Mouse (Mus musculus) left cerebral cortex, postnatal 25 days (tissue): Measurements from ENCODE around the gene Pde4d. TPM values are rescaled to one million over a fixed set of nuclear protein-coding genes. Genes with fewer than 3 reads are reported as not detected.
A peak's percentile ranks its signal among the peaks of the same experiment; 100 is the strongest.

Source experiments
- DNase-seq, 2 experiments: peaks; one replicate each; pipeline ENCODE4 v3.0.0; 2022; ENCODE audit warnings: low spot score in 2 of 2, mixed read lengths in 1 of 2
- intact Hi-C: fragments of 180-260 bp; cut with DNase I; formaldehyde crosslinking; loops from one replicate; pipeline ENCODE4 v1.15.1; 2025
- total RNA-seq, 2 experiments: library from RNA; stranded (reverse); gene quantifications; 2 replicates each; pipeline ENCODE4 v1.2.3; 2021

Pde4d gene
- total RNA-seq, 2 experiments from 2014 or later, result 108 to 116 TPM

DNA sequence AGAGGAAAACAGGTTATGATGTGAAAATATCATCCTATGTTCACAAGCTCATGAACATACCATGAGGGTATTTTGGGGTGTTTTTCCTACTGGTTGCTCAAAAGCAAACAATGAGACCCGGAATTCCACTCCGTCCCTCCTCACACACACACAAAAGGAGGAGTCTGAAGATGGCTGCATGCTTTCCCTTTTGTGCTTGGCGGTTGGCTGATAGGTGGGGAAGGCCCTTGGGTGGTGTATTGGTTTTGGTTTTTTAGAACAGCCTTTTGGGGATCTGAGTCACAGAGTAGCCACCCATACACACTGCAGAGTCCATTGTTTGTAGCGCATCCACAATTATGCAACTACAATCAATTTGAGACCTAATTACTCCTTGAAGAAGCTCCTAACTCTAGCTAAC, 1257.4 kb downstream of the Pde4d start:
- DNase-seq, result no peak
- intact Hi-C loops, result no loop called here

DNA sequence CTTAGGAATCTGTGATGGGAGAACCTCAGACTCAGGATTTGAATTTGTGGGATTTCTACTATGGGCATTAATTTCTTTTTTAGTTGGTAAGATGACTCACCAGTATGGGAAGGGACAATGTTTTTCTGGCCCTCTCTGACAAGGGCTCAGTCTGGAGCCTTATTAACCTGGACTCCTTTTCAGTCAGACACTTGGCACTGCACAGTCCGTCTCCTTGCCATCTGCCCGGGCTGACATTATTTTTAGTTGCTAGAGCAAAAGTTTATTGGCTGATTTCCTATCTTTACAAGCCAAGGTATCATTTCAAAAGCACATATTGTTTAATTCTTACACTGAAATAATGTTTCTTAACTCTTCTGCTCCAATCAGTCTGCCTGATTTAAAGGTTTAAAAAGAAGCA, 1258.6 kb downstream of the Pde4d start:
- intact Hi-C loops, result no loop called here
- DNase-seq, result no peak

DNA sequence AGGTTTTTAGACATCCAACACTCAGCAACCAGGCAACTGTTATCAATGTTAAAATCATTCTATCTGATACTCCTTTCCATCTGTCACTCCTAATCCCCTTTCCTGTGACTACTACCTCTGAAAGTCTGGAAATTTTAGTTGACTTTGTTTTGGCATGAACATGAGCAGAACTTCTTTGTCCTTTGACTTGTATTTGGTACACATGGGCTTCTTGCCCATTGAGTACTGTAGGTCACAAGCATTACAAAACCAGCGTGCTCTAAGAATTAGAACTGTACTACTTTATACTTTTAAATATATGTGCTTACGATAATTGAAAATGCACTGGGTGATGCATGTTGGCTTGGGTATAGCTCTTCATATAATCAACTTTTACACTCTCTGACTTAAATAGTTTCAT, 1264.8 kb downstream of the Pde4d start:
- intact Hi-C loops, result no loop called here
- no peak for DNase-seq

DNA sequence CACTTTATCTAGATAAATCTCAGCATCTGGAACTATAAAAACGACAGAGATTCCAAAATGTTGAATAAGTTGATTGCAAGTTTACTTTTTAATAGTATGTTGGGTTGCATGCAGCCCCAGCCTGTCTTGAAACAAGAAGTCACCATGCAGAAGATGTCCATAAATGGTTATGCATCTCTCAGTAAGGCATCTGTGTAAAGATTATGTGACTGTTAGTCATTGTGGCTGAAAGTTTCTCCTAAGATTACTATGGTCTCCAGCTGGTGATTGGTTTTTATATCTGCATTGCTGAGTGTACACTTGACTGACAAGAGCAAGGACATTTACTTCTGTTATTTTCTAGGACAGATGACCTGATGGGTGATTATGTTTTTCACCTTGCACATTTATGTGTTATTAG, 1265.6 kb downstream of the Pde4d start:
- intact Hi-C loops, result no loop called here

DNA sequence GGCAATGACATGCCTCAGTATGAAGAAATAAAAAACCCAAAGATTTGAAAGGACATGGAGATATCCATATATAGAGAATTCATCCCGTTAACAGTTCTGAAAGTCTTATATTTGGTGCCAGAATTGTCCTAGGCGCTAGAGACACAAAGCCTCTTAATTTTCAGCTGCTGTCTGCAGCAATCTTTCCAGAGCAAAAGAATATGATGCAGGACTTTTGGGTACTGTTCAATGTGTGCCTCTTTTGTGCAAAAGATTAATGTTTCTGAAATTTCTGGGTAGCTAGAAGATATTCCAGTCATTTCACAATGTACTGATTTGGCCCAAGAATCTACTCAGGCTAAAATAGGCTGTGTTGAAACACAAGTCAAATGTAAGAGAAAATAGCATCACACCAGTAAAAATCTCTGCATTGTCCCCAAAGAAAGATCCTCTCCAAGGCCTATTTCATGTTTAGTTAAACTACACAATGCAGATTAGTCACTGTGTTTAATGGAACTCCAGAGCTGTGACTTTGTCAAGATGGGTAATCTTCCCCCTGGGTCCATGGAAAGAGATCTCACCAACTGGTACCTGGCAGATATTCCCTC, 1270.5 kb downstream of the Pde4d start:
- DNase-seq, result peak in 1 of 2 experiments; percentile 74

More for the DNA sequence above, 1265.6 kb downstream of the Pde4d start:
- no peak for DNase-seq

DNA sequence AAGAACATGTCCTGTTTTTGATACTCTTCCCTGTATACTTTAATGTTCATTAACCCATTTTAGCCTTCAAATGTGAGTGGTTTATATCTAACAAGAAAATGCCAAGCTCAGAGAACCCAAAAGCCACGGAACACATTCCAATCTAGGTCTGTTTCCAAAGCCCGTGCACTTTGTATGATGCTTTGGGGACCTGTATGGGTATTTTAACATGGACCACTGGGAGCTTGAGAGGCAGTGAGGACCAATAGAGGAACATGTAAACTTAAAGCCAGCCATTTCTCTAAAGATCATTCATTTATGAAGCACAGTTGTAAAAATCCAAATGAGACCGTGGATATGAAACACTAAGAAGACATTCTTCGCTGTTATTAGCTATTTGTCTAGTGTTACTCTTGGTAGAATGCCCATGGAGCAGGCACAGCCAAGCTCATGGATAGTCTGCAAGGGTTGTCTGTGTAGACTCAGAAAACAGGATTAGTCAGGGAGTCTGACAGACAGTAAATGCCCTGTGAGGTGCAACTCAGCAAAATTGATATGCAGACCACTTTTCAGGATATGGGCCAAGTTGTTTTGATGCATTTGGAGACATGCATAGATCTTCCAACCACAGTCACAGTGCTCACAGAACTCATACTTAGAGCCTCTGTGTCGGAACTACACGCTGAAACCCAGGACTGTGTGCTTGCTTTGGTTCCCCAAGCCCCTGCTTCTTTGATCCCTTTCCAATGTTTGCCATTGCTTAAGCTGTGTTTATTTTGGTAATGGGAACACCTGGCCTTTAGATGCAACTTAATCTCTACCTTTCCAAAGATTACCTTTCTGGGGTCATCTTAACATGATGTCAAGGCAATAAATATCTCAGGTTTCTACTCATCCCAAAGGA, 1272.7 kb downstream of the Pde4d start:
- DNase-seq, result no peak
- intact Hi-C loops, result no loop called here

More for the DNA sequence above, 1270.5 kb downstream of the Pde4d start:
- intact Hi-C loops, result loop anchor here (1.0 kb wide), 1 partner anchor 10 kb away; no protein-coding TSS in a partner anchor

DNA sequence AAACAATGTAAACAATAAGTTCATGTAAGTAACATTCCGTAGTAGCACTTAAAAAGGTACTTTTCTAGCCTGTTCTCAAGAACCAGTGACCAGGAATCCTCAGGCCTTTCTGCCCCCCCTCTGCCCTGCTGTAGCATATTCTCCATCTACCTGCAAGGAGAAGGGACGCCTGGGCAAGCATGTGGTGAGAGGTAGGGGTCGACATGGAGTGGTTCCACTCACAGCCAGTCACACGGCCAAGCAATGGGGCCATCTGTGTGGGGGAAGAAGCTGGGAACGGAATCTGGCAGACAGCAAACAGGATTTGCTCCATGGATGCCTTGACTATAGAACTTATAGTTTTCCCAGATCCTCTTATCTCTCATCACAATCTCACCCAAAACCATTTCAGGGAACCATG, 1277.6 kb downstream of the Pde4d start:
- DNase-seq, result no peak
- intact Hi-C loops, result no loop called here

DNA sequence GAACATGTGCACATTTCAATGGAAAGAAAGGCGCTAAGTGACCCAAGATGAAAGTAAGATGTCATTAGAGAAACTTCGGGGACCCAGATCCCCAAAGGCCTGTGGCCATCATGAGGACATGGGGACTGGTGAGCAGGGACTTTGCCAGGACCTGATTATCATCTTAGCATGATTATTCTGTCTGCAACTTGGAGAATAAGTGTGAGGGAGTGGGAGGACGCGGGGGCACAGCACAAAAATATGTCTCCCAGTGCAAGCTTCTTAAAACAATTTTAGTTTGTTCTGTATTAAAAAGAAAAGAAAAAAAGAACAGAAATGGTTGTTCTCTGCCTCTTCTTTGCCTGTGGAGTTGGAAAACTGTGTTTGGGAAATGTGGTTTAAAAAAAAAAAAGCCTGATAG, 1279.9 kb downstream of the Pde4d start:
- intact Hi-C loops, result loop anchor here (1.0 to 10.0 kb wide), 3 partner anchors 9 to 375 kb away; no protein-coding TSS in a partner anchor
- DNase-seq, result peak; percentile 30 to 84

DNA sequence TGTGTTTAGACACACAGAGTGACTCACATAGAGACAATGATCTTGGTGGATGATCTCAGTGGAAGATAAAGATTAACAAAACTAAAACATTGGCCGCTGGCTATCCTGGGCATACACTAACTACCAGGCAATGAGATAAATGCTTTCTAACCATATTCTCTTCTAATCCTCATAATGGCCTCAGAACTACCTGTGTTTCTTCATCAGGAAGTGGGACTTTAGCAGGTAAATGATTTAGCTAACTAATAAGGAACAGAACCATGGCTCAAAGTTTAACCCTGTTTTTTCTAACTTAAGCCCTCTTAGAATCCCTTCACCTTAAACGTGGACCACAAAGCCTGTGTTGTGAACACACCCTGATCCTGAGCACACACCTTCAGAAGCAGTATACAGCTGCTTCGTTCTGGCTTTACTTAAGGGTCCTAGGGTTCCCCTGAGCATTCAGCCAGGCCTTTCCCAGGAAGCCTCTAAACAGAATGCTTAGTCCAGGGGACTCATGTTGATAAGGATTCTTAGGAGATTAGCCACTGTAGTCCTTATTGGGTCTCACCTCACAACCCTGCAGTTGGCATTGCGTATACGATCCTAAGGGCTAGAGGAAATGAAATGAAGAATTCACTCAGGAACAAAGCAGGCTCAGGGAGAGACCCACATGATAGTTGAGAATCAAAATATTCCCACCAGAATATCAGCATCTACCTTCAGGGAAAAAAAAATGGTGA, 1283.1 kb downstream of the Pde4d start:
- intact Hi-C loops, result loop anchor here (10.0 kb wide), 1 partner anchor 378 kb away; no protein-coding TSS in a partner anchor
- no peak for DNase-seq

DNA sequence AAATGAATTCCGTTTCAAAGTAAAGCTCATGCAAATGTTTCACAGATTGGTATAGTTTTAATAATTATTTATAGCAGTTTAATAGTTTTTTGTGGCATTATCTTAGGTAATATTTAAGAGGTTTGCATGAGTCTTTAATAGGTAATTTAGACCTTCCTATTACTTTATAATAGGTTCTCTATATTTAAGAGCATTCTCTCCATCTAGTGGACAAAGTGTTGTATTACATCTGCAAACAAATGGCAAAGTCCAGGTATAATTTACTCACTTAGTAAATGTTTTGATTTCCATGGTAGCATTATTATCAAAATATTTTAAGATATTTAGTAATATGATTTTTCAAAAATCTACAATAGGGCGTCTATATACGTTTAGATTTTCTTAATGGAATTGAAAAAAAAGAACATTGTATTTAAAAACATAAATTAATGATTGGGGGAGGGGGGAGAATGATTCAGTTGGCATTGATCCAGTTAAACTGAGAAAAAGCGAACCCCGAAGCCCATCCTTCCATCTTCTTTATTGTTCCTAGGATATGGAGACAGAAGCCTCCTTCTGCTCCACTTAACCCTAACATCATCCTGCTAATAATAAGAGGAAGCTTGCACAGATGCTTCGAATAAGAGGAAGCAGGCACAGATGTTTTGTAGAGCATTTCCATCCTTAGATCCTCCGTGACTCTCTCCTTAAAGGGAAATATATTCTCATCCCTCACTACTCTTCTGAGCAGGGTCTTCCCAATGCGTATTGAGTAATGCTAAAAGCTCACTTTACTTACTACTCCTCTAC, 1286.7 kb downstream of the Pde4d start:
- intact Hi-C loops, result loop anchor here (1.0 to 10.0 kb wide), 3 partner anchors 120 to 507 kb away; no protein-coding TSS in a partner anchor
- no peak for DNase-seq

DNA sequence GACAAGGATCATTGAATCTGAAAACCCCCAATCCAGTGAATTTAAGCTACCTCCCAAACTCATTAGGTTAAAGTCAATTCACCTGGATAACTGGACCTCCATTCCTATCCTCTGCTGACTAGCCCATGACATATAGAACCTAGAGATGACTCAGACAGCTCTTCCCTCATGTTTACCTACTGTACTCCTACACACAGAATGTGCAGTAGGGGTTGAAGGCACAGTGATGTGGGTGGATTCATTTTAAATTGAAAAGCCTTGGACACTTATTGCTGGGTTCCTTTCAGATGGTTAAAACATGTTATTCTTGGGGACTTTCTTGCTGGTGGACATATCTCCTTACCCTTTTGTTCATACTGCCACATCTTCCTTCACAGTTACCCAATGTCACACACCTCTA, 1296.7 kb downstream of the Pde4d start:
- DNase-seq, result peak in 1 of 2 experiments; percentile 73
- intact Hi-C loops, result no loop called here

DNA sequence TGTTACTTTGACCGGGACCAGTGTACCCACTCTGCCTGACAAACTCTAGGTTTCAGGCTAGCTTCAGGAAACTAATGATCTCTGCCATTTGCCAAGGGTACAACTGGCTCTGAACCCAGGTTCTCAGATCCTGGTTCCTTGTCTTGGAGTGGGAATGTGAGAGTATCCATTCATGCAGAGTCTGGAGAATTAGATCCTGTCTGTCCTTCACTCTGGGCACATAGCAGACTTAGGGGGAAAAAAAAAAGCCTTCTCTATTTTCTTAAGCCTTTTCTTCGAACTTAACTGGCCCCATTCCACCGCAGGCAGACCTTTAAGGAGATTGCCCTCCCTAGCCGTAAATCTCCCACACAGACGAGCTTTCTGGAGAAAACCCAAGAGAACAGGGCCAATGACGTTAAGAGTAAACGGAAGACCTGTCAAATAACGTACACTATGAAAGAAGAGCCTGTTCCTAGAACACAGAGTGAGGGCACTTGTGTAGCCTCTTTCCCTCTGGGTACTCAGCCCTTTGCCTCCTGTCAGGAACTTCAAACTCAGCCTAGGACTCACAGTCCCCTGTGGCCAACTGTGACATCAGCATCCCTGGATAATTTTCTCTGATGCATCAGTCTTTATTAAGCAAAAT, 1302.6 kb downstream of the Pde4d start:
- no peak for DNase-seq
- intact Hi-C loops, result no loop called here

DNA sequence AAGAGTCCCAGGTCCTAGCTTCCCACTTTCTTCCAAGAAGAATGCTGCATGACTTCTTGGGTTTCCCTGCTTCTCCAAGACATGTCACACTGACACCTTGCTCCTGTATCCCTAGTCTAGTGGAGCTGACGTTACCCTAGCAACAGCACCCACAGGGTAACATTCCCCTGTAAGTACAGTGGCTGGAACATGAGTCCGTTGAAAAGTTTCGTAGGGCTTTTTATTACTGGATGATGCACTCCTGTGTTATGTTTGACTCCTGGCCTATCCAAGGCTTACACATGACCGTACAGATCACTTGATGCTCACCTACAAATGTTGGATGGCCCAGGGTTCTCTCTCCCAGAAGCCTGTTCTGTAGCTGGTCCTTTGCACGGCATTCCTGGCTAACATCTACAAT, 1307.1 kb downstream of the Pde4d start:
- intact Hi-C loops, result loop anchor here (5.0 kb wide), 1 partner anchor 140 kb away; no protein-coding TSS in a partner anchor

DNA sequence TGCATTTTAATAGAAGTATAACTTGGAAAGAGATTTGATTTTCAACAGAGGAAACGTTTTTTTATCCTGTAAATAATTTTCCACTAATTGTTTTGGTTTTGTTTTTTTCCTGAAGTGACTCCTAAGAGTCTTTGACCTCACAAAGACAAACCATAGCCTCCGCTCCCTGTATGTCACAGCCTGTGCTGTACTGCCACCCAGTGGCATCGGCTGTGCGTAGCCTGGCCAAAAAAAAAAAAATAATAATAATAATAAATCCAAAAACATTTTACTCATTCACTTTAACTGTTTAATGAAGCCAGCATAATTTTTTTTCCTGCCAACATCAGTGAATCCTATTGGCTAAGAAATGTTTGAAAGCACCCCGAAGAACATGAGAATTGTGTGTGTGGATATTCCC, 1309.5 kb downstream of the Pde4d start:
- intact Hi-C loops, result loop anchor here (5.0 kb wide), 1 partner anchor 142 kb away; no protein-coding TSS in a partner anchor
- DNase-seq, result no peak

More for the DNA sequence above, 1307.1 kb downstream of the Pde4d start:
- no peak for DNase-seq

DNA sequence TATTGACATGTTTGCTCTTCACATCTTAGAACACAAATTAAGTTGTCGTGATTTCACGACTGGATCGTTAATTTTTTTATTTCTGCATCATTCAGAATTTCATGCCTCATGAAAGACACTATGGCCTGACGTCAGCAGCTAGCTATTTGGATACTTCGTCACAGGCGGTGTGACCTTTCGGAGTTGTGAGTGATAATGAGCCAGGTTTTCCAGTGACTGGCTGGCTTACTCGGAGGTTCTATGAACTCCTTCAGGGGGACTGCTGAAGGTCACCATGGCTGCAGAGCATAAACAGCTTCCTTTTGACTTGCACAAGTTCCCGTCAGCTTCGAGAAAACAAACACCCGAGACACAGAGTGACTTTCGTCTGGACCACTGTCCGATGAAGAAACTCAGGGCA, 1311.3 kb downstream of the Pde4d start:
- intact Hi-C loops, result no loop called here
- no peak for DNase-seq

DNA sequence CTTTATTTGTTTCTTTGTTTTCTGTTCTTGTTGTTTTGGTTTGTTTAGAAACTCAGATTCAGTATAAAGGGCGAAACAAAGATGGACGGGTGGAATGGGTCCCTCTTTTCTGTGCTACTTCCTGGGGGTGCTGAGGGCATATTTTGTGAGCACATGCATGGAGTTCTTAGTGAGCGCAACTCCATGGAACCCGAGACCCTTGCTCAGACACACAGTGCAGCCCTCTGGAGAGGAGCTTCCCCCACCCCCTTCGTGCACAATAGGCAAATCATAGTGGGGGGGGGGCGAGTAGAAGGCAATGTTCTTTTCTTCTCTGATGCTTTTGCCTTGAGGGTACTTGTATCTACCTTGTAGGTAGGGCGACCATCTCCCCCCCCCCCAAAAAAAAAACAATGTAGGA, 1325.0 kb downstream of the Pde4d start:
- no peak for DNase-seq
- intact Hi-C loops, result loop anchor here (5.0 kb wide), 2 partner anchors 243 to 268 kb away; no protein-coding TSS in a partner anchor

DNA sequence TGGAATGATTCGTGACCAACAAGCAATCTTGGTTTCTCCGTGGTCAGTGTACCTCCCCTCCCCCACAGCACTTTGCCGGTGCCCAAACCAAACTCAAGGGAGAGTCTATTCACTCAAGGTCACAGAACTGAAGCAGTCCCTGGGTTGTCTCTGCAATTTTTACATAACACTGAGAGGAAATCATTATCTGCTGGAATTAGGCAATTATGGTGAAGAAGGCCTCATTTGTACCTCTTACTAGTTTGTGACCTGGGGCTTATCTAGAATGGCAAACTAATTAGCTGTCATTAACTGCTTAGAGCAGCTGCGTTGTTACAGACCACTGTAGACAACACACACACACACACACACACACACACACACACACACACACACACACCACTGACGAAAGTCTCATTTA, 1325.4 kb downstream of the Pde4d start:
- no peak for DNase-seq
- intact Hi-C loops, result loop anchor here (5.0 kb wide), 2 partner anchors 242 to 267 kb away; no protein-coding TSS in a partner anchor

DNA sequence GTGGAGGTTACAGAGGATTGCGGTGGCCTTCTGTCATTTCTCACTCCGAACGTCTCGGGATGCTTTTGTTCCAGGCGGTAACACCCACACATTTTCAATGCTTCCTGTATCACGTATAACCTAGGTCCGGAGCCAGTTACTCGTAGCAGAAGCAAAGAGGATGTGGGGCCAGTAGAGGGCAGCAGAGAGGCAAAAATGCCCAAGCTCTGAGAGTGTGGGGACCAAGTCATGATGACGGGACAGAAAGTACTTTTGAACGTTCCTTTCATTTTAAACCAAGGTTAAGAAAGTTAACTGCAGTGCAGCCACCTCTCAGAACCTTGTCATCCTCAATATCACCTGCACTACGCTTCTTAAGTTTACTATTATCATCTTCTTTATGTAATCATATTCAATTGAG, 1326.4 kb downstream of the Pde4d start:
- peak; percentile 87 to 94 for DNase-seq
- intact Hi-C loops, result loop anchor here (1.0 to 5.0 kb wide), 3 partner anchors 131 to 266 kb away; no protein-coding TSS in a partner anchor

DNA sequence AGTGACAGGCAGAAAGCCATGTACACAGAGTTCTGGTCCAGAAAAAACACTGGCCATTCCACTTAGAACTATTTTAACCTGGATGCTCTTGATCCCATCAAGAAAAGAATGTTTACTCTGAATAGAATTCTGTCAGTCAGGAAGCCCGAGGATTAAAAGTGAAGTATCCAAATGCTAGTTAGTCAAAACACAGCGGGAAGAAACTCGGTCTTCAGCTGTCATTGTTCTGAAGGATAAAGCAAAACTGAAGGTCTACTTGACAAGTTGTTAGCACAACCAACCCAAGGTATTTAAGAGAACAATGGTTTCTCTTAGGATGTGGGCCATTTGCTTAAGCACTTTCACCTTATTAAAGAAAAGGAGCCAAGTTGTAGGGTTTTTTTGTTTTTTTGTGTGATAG, 1327.2 kb downstream of the Pde4d start:
- intact Hi-C loops, result loop anchor here (1.0 to 5.0 kb wide), 3 partner anchors 130 to 265 kb away; no protein-coding TSS in a partner anchor
- no peak for DNase-seq
